Mouse (Mus musculus): Measurements from ENCODE around the gene Aco2. TPM values are rescaled to one million over a fixed set of nuclear protein-coding genes. Genes with fewer than 3 reads are reported as not detected.

The Aco2 gene
- polyA plus RNA-seq, 1 experiment from 2014 or later: 213 TPM

DNA sequence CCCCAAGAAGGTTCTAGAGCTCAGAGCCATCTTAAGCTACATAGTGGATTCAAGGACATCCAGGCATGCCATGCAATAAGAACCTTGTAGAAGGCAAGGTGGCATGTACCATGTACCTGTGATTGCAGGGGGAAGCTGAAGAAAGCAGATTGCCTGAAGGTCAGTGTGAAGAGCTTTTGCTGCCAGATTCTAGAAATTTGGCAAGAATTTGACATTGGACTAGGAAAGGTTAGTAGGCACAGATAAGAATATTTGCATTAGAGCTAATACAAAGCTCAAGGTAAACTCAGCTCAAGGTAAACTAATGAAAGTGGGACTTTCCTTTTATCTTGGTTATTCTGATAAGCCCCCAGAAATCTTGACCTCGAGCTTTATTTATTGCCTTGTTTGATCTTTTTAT lies 92.2 kb downstream of the Aco2 start:
- no peak overlapping the region for H3K4me3 ChIP-seq
- H3K9me3 ChIP-seq: no peaks in the 10 kb centered on the region
- 58% methylated on average over 1 of the region's 1 CpGs for WGBS
- no peak overlapping the region for H3K9ac ChIP-seq
- no peaks in the 10 kb centered on the region for H3K4me1 ChIP-seq
- no peak for ATAC-seq (ENCODE audit: low FRiP score, low read depth)
- no peaks in the 10 kb centered on the region for H3K27me3 ChIP-seq (replicated peaks)
- no peaks in the 10 kb centered on the region for H3K36me3 ChIP-seq
- no peak overlapping the region for H3K27ac ChIP-seq
- no peak overlapping the region for H3K4me2 ChIP-seq (replicated peaks)

Other genes with a start within 250 kb of the Aco2 start
- 27.8 and 28.5 TPM in 2 replicates for gene L3mbtl2, start 208.4 kb upstream of the Aco2 start, polyA plus RNA-seq (2016; fragmentation: Nextera tagmentation; extraction: Ambion mirVana)
- gene Chadl, start 175.0 kb upstream of the Aco2 start, polyA plus RNA-seq (2016; fragmentation: Nextera tagmentation; extraction: Ambion mirVana): 5.9 and 6.4 TPM in 2 replicates
- 40.3 and 48.3 TPM in 2 replicates for gene Zc3h7b, start 127.3 kb upstream of the Aco2 start, polyA plus RNA-seq (2016; fragmentation: Nextera tagmentation; extraction: Ambion mirVana)
- 134 and 140 TPM in 2 replicates for gene Rangap1, start 126.8 kb upstream of the Aco2 start, polyA plus RNA-seq (2016; fragmentation: Nextera tagmentation; extraction: Ambion mirVana)
- gene Tef, start 69.9 kb upstream of the Aco2 start, polyA plus RNA-seq (2016; fragmentation: Nextera tagmentation; extraction: Ambion mirVana): 23.2 and 24.9 TPM in 2 replicates
- gene Tob2, start 13.5 kb upstream of the Aco2 start, polyA plus RNA-seq (2016; fragmentation: Nextera tagmentation; extraction: Ambion mirVana): 21.6 and 21.7 TPM in 2 replicates
- gene Phf5a, start 398 bp upstream of the Aco2 start, polyA plus RNA-seq (2016; fragmentation: Nextera tagmentation; extraction: Ambion mirVana): 123 and 126 TPM in 2 replicates
- gene Polr3h, start 53.9 kb downstream of the Aco2 start, polyA plus RNA-seq (2016; fragmentation: Nextera tagmentation; extraction: Ambion mirVana): 61.8 and 73.1 TPM in 2 replicates
- 60.8 and 64.8 TPM in 2 replicates for gene Csdc2, start 64.5 kb downstream of the Aco2 start, polyA plus RNA-seq (2016; fragmentation: Nextera tagmentation; extraction: Ambion mirVana)
- gene Pmm1, start 88.6 kb downstream of the Aco2 start, polyA plus RNA-seq (2016; fragmentation: Nextera tagmentation; extraction: Ambion mirVana): 40.1 and 42.0 TPM in 2 replicates
- not detected in 2 replicates for gene 1700029P11Rik, start 108.2 kb downstream of the Aco2 start, polyA plus RNA-seq (2016; fragmentation: Nextera tagmentation; extraction: Ambion mirVana)
- 52.6 and 53.4 TPM in 2 replicates for gene Xrcc6, start 115.5 kb downstream of the Aco2 start, polyA plus RNA-seq (2016; fragmentation: Nextera tagmentation; extraction: Ambion mirVana)
- gene Desi1, start 161.6 kb downstream of the Aco2 start, polyA plus RNA-seq (2016; fragmentation: Nextera tagmentation; extraction: Ambion mirVana): 42.9 and 48.5 TPM in 2 replicates
- 188 and 193 TPM in 2 replicates for gene Snu13, start 175.3 kb downstream of the Aco2 start, polyA plus RNA-seq (2016; fragmentation: Nextera tagmentation; extraction: Ambion mirVana)
- 0.04 TPM in 1 of 2 replicates, not detected in the other for gene 4930407I10Rik, start 186.8 kb downstream of the Aco2 start, polyA plus RNA-seq (2016; fragmentation: Nextera tagmentation; extraction: Ambion mirVana)
- 0.05 and 0.08 TPM in 2 replicates for gene Mei1, start 197.7 kb downstream of the Aco2 start, polyA plus RNA-seq (2016; fragmentation: Nextera tagmentation; extraction: Ambion mirVana)